Mouse (Mus musculus) heart, postnatal 0 days (tissue): ENCODE data around the gene Gm12216. TPM values are rescaled to one million over a fixed set of nuclear protein-coding genes. Genes with fewer than 3 reads are reported as not detected.
A peak's percentile ranks its signal among the peaks of the same experiment; 100 is the strongest.

Source experiments
- ATAC-seq: fragments of 200-750 bp; cut with Nextera tagmentation; 2 replicates; pipeline ENCODE4 v1.8.0; 2017; ENCODE audit warnings: low read depth, moderate number of reproducible peaks, moderate library complexity; ENCODE audit not compliant: insufficient read depth
- DNase-seq: peaks from one replicate; pipeline ENCODE4 v3.0.0-alpha.2; 2016; ENCODE audit warnings: low spot score
- H3K27ac ChIP-seq: fragments of 300-500 bp; sonication (generic); 2 replicates; pipeline ENCODE4 v1.5.1; 2014; ENCODE audit warnings: low read depth, mild to moderate bottlenecking
- H3K27me3 ChIP-seq: fragments of 300-500 bp; sonication (generic); 2 replicates; pipeline ENCODE4 v1.6.1; 2014; ENCODE audit warnings: low read length, mixed read lengths; ENCODE audit not compliant: control insufficient read depth, insufficient read depth
- H3K36me3 ChIP-seq: fragments of 300-500 bp; sonication (generic); replicated peaks from 2 replicates; pipeline ENCODE4 v1.6.1; 2014; ENCODE audit warnings: low read length, mixed read lengths; ENCODE audit not compliant: control insufficient read depth, insufficient read depth
- H3K4me1 ChIP-seq: fragments of 300-500 bp; sonication (generic); 2 replicates; pipeline ENCODE4 v1.6.1; 2014; ENCODE audit warnings: antibody characterized with exemption; ENCODE audit not compliant: control insufficient read depth, insufficient read depth
- H3K4me2 ChIP-seq: fragments of 300-500 bp; sonication (generic); 2 replicates; pipeline ENCODE4 v1.6.1; 2014; ENCODE audit warnings: low read depth, mild to moderate bottlenecking, low read length, moderate library complexity
- H3K4me3 ChIP-seq: fragments of 300-500 bp; sonication (generic); 2 replicates; pipeline ENCODE4 v1.5.1; 2014; ENCODE audit warnings: low read depth, low read length
- H3K9ac ChIP-seq: fragments of 300-500 bp; sonication (generic); replicated peaks from 2 replicates; pipeline ENCODE4 v1.6.1; 2014; ENCODE audit warnings: low read depth, low read length, mixed read lengths
- H3K9me3 ChIP-seq: fragments of 300-500 bp; sonication (generic); replicated peaks from 2 replicates; pipeline ENCODE4 v1.6.1; 2016; ENCODE audit warnings: low read length; ENCODE audit not compliant: control insufficient read depth
- CTCF ChIP-seq: IDR thresholded peaks from 2 replicates; pipeline ENCODE4 v1.5.1; 2016; ENCODE audit warnings: antibody characterized with exemption, control low read depth, low read depth
- EP300 ChIP-seq: IDR thresholded peaks from 2 replicates; pipeline ENCODE4 v1.6.1; 2016; ENCODE audit warnings: antibody characterized with exemption, low read depth
- WGBS: fragments of 180-500 bp; shearing (Covaris S2); extraction: QIAGEN DNeasy Blood & Tissue Kit; methylation state at CpG from one replicate; pipeline ENCODE4 v1.1.7; 2014; 5-methylcytosine and 5-hydroxymethylcytosine counted together
- polyA plus RNA-seq: library from polyadenylated mRNA; unstranded; fragments of >200 nt; fragmentation: Nextera tagmentation; extraction: Ambion mirVana; gene quantifications from 2 replicates; pipeline ENCODE4 v1.2.1, GENCODE M21; 2015
- total RNA-seq: library from RNA; depleted of rRNA; stranded (reverse); fragments of >200 nt; gene quantifications from 2 replicates; pipeline ENCODE4 v1.2.3, GENCODE M21; 2014; ENCODE audit warnings: low replicate concordance

Gm12216 gene
- total and polyA plus RNA-seq, 2 experiments from 2014 or later, result 1.6 TPM; not detected in 1

- DNase-seq, result no peak
- Histone ChIP-seq H3K36me3 (no peaks in the 10 kb centered on the region), H3K27me3 (no peaks in the 10 kb centered on the region), H3K4me1 (no peaks in the 10 kb centered on the region), H3K9me3 (no peaks in the 10 kb centered on the region), H3K4me2 (no peak overlapping the region), H3K27ac (no peak overlapping the region), H3K9ac (no peak overlapping the region), H3K4me3 (no peak overlapping the region)
- ATAC-seq, result no peak
- WGBS, result 69% methylated on average over 4 of the region's 4 CpGs
- no peak for TF ChIP-seq EP300
- no peak for TF ChIP-seq CTCF
These were observed 109.8 kb downstream of the Gm12216 start for GRCm38 (mm10) chr11:53749306-53749705.

GRCm38 (mm10) chr11:53748614-53749013 lies 110.4 kb downstream of the Gm12216 start:
- DNase-seq (no peak), ATAC-seq (no peak)
- H3K4me1 ChIP-seq, result no peaks in the 10 kb centered on the region
- H3K27ac ChIP-seq, result no peak overlapping the region
- no peak overlapping the region for H3K4me2 ChIP-seq
- TF ChIP-seq CTCF, result no peak
- H3K9ac ChIP-seq, result no peak overlapping the region
- no peak overlapping the region for H3K4me3 ChIP-seq
- H3K9me3 ChIP-seq, result no peaks in the 10 kb centered on the region
- H3K27me3 ChIP-seq, result no peaks in the 10 kb centered on the region
- H3K36me3 ChIP-seq, result no peaks in the 10 kb centered on the region
- 86% methylated on average over 6 of the region's 6 CpGs for WGBS

DNA sequence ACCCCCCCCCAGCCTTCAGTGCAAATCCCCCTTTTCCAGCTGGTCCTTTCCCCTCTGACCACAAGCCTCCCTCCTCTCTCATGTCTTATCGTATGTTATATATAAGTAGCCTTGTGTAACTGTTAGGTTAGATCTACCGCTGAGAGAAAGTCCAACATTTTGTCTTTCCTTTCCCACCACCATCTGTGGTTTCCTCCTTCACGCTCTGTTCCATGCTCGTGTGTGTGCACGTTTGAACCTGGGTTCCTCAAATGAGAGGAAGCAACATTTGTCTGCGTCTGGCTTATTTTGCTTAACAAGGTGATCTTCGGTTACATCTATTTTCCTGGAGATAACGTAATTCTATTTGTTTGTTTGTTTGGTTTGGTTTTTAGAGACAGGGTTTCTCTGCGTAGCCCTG lies 111.1 kb downstream of the Gm12216 start:
- no peak for ATAC-seq
- no peaks in the 10 kb centered on the region for H3K36me3 ChIP-seq
- no peak overlapping the region for H3K4me3 ChIP-seq
- TF ChIP-seq EP300, result no peak
- no peak for TF ChIP-seq CTCF
- no peak overlapping the region for H3K27ac ChIP-seq
- no peaks in the 10 kb centered on the region for H3K4me1 ChIP-seq
- H3K9me3 ChIP-seq, result no peaks in the 10 kb centered on the region
- WGBS, result 84% methylated on average over 9 of the region's 9 CpGs
- no peak overlapping the region for H3K4me2 ChIP-seq
- no peak overlapping the region for H3K9ac ChIP-seq
- H3K27me3 ChIP-seq, result no peaks in the 10 kb centered on the region
- DNase-seq, result no peak

DNA sequence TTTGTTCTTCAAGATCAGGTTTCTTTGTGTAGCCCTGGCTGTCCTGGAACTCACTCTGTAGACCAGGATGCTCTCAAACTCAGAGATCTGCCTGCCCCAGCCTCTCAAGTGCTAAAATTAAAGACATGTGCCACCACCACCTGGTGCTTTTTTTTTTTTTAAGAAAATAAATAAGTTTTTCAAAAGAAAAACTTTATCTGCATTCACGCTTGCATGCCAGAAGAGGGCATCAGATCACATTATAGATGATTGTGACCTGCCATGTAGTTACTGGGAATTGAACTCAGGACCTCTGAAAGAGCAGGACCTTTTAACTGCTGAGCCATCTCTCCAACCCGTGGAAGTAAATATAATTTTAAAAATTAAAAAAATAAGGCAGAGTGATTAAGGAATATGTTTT lies 113.8 kb downstream of the Gm12216 start:
- DNase-seq (no peak), ATAC-seq (no peak)
- Histone ChIP-seq H3K9ac (no peak overlapping the region), H3K27me3 (no peaks in the 10 kb centered on the region), H3K4me3 (no peak overlapping the region), H3K27ac (no peak overlapping the region), H3K4me1 (no peaks in the 10 kb centered on the region), H3K36me3 (no peaks in the 10 kb centered on the region), H3K9me3 (no peaks in the 10 kb centered on the region), H3K4me2 (no peak overlapping the region)
- 83% methylated on average over 2 of the region's 2 CpGs for WGBS
- no peak for TF ChIP-seq CTCF
- TF ChIP-seq EP300, result no peak

DNA sequence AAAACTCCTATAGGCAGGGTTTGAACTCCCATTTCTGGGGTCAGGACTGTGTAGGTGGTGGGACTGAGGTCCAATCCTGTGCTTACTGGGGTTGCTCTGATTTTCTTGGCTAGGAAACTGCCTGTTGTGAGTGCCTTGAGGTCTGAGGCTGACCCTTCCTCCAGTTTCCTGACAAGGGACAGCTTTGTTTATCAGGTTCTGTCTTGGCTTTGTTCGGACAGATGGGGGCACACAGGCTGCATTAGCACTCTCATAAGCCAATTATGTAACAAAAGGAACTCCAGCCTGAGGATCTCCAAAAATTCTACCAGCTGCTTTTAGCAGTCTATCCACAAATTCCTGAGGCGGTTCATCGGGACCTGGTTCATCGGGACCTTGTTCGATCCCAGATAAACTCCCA lies 116.7 kb downstream of the Gm12216 start:
- H3K4me2 ChIP-seq, result no peak overlapping the region
- DNase-seq (peak; percentile 36), ATAC-seq (peak; percentile 44; the same call in 1 of the 2 replicates)
- H3K27me3 ChIP-seq, result no peaks in the 10 kb centered on the region
- H3K4me3 ChIP-seq, result no peak overlapping the region
- peak; percentile 47 for TF ChIP-seq CTCF
- no peak for TF ChIP-seq EP300
- WGBS, result 11% methylated on average over 5 of the region's 5 CpGs
- no peak overlapping the region for H3K27ac ChIP-seq
- H3K36me3 ChIP-seq, result no peaks in the 10 kb centered on the region
- no peaks in the 10 kb centered on the region for H3K4me1 ChIP-seq
- H3K9ac ChIP-seq, result no peak overlapping the region
- H3K9me3 ChIP-seq, result no peaks in the 10 kb centered on the region

- peak; percentile 43 for DNase-seq
- Histone ChIP-seq H3K27ac (0 out of 2 replicates have a peak overlapping the region, but pooled peaks have one; percentile 5), H3K36me3 (no peaks in the 10 kb centered on the region), H3K4me3 (no peak overlapping the region), H3K4me2 (no peak overlapping the region), H3K9me3 (no peaks in the 10 kb centered on the region), H3K4me1 (no peaks in the 10 kb centered on the region), H3K27me3 (no peaks in the 10 kb centered on the region), H3K9ac (no peak overlapping the region)
- WGBS, result 25% methylated on average over 6 of the region's 6 CpGs
- peak; percentile 67 for ATAC-seq
- TF ChIP-seq EP300, result no peak
- TF ChIP-seq CTCF, result peak; percentile 64
These were observed 121.5 kb downstream of the Gm12216 start for GRCm38 (mm10) chr11:53737573-53737946.
